Mouse (Mus musculus): ENCODE measurements around the gene Emc10. TPM values are rescaled to one million over a fixed set of nuclear protein-coding genes. Genes with fewer than 3 reads are reported as not detected.

Gene Emc10
- polyA plus RNA-seq, 1 experiment from 2014 or later = 113 TPM

- no peak for ATAC-seq (ENCODE audit: insufficient number of reproducible peaks, insufficient read depth, low FRiP score, low read depth)
- Histone ChIP-seq H3K9me3 (ENCODE audit: control insufficient read depth, low read depth, low read length) (no peaks in the 10 kb centered on the region), H3K9ac (replicated peaks; ENCODE audit: low read depth, low read length) (no peak overlapping the region), H3K27ac (ENCODE audit: low read length) (no peak overlapping the region), H3K27me3 (ENCODE audit: control insufficient read depth, insufficient read depth, low read length) (no peaks in the 10 kb centered on the region), H3K4me2 (replicated peaks; ENCODE audit: low read depth, low read length) (no peak overlapping the region), H3K4me3 (ENCODE audit: low read depth, low read length) (no peak overlapping the region), H3K36me3 (ENCODE audit: control insufficient read depth, insufficient read depth, low read length) (peaks cover 37% of the 10 kb centered on the region), H3K4me1 (ENCODE audit: control insufficient read depth, insufficient read depth, low read length) (no peaks in the 10 kb centered on the region)
- WGBS = 88% methylated on average over 19 of the region's 19 CpGs
Observed at GRCm38 (mm10) chr7:44534656-44535441, 38.5 kb upstream of the Emc10 start.

GRCm38 (mm10) chr7:44534242-44534641, 37.9 kb upstream of the Emc10 start:
- Histone ChIP-seq H3K4me2 (replicated peaks; ENCODE audit: low read depth, low read length) (no peak overlapping the region), H3K9me3 (ENCODE audit: control insufficient read depth, low read depth, low read length) (no peaks in the 10 kb centered on the region), H3K9ac (replicated peaks; ENCODE audit: low read depth, low read length) (no peak overlapping the region), H3K36me3 (ENCODE audit: control insufficient read depth, insufficient read depth, low read length) (peaks cover 33% of the 10 kb centered on the region), H3K4me3 (ENCODE audit: low read depth, low read length) (no peak overlapping the region), H3K27ac (ENCODE audit: low read length) (no peak overlapping the region), H3K4me1 (ENCODE audit: control insufficient read depth, insufficient read depth, low read length) (no peaks in the 10 kb centered on the region), H3K27me3 (ENCODE audit: control insufficient read depth, insufficient read depth, low read length) (no peaks in the 10 kb centered on the region)
- WGBS = 87% methylated on average over 13 of the region's 13 CpGs
- no peak for ATAC-seq (ENCODE audit: insufficient number of reproducible peaks, insufficient read depth, low FRiP score, low read depth)

GRCm38 (mm10) chr7:44533746-44534045, 37.4 kb upstream of the Emc10 start:
- H3K27me3 ChIP-seq (ENCODE audit: control insufficient read depth, insufficient read depth, low read length) = no peaks in the 10 kb centered on the region
- peaks cover 27% of the 10 kb centered on the region for H3K36me3 ChIP-seq (ENCODE audit: control insufficient read depth, insufficient read depth, low read length)
- H3K4me1 ChIP-seq (ENCODE audit: control insufficient read depth, insufficient read depth, low read length) = no peaks in the 10 kb centered on the region
- no peak overlapping the region for H3K4me2 ChIP-seq (replicated peaks; ENCODE audit: low read depth, low read length)
- WGBS = 80% methylated on average over 12 of the region's 12 CpGs
- ATAC-seq (ENCODE audit: insufficient number of reproducible peaks, insufficient read depth, low FRiP score, low read depth) = no peak
- H3K9me3 ChIP-seq (ENCODE audit: control insufficient read depth, low read depth, low read length) = no peaks in the 10 kb centered on the region
- H3K4me3 ChIP-seq (ENCODE audit: low read depth, low read length) = no peak overlapping the region
- H3K9ac ChIP-seq (replicated peaks; ENCODE audit: low read depth, low read length) = no peak overlapping the region
- no peak overlapping the region for H3K27ac ChIP-seq (ENCODE audit: low read length)

- WGBS = 77% methylated on average over 29 of the region's 29 CpGs
- no peaks in the 10 kb centered on the region for H3K4me1 ChIP-seq (ENCODE audit: control insufficient read depth, insufficient read depth, low read length)
- H3K27me3 ChIP-seq (ENCODE audit: control insufficient read depth, insufficient read depth, low read length) = no peaks in the 10 kb centered on the region
- H3K4me3 ChIP-seq (ENCODE audit: low read depth, low read length) = no peak overlapping the region
- 0 out of 2 replicates have a peak, but pooled peaks have one; percentile 19 for ATAC-seq (ENCODE audit: insufficient number of reproducible peaks, insufficient read depth, low FRiP score, low read depth)
- H3K9ac ChIP-seq (replicated peaks; ENCODE audit: low read depth, low read length) = no peak overlapping the region
- H3K27ac ChIP-seq (ENCODE audit: low read length) = no peak overlapping the region
- no peak overlapping the region for H3K4me2 ChIP-seq (replicated peaks; ENCODE audit: low read depth, low read length)
- peaks cover 23% of the 10 kb centered on the region for H3K36me3 ChIP-seq (ENCODE audit: control insufficient read depth, insufficient read depth, low read length)
- H3K9me3 ChIP-seq (ENCODE audit: control insufficient read depth, low read depth, low read length) = no peaks in the 10 kb centered on the region
Observed at GRCm38 (mm10) chr7:44532918-44533745, 36.8 kb upstream of the Emc10 start.

GRCm38 (mm10) chr7:44531946-44532732, 35.8 kb upstream of the Emc10 start, which contains the start of gene Spib:
TSS of gene Spib (minus strand) at chr7:44532071.
- Histone ChIP-seq H3K4me1 (ENCODE audit: control insufficient read depth, insufficient read depth, low read length) (no peaks in the 10 kb centered on the region), H3K27me3 (ENCODE audit: control insufficient read depth, insufficient read depth, low read length) (no peaks in the 10 kb centered on the region), H3K27ac (ENCODE audit: low read length) (no peak within 1 kb of the TSS), H3K4me3 (ENCODE audit: low read depth, low read length) (no peak within 1 kb of the TSS), H3K9ac (replicated peaks; ENCODE audit: low read depth, low read length) (no peak within 1 kb of the TSS), H3K9me3 (ENCODE audit: control insufficient read depth, low read depth, low read length) (no peaks in the 10 kb centered on the region), H3K36me3 (ENCODE audit: control insufficient read depth, insufficient read depth, low read length) (peaks cover 16% of the 10 kb centered on the region), H3K4me2 (replicated peaks; ENCODE audit: low read depth, low read length) (no peak within 1 kb of the TSS)
- ATAC-seq (ENCODE audit: insufficient number of reproducible peaks, insufficient read depth, low FRiP score, low read depth) = no peak
- WGBS = 76% methylated on average over 4 of the region's 4 CpGs

- H3K36me3 ChIP-seq (ENCODE audit: control insufficient read depth, insufficient read depth, low read length) = peaks cover 12% of the 10 kb centered on the region
- no peaks in the 10 kb centered on the region for H3K9me3 ChIP-seq (ENCODE audit: control insufficient read depth, low read depth, low read length)
- H3K27ac ChIP-seq (ENCODE audit: low read length) = no peak overlapping the region
- no peak overlapping the region for H3K9ac ChIP-seq (replicated peaks; ENCODE audit: low read depth, low read length)
- H3K27me3 ChIP-seq (ENCODE audit: control insufficient read depth, insufficient read depth, low read length) = no peaks in the 10 kb centered on the region
- H3K4me3 ChIP-seq (ENCODE audit: low read depth, low read length) = no peak overlapping the region
- no peak overlapping the region for H3K4me2 ChIP-seq (replicated peaks; ENCODE audit: low read depth, low read length)
- no peaks in the 10 kb centered on the region for H3K4me1 ChIP-seq (ENCODE audit: control insufficient read depth, insufficient read depth, low read length)
- 44% methylated on average over 5 of the region's 5 CpGs for WGBS
- no peak for ATAC-seq (ENCODE audit: insufficient number of reproducible peaks, insufficient read depth, low FRiP score, low read depth)
Observed at GRCm38 (mm10) chr7:44531207-44531606, 34.9 kb upstream of the Emc10 start.

- Histone ChIP-seq H3K4me1 (ENCODE audit: control insufficient read depth, insufficient read depth, low read length) (no peaks in the 10 kb centered on the region), H3K9ac (replicated peaks; ENCODE audit: low read depth, low read length) (no peak overlapping the region), H3K4me2 (replicated peaks; ENCODE audit: low read depth, low read length) (no peak overlapping the region), H3K9me3 (ENCODE audit: control insufficient read depth, low read depth, low read length) (no peaks in the 10 kb centered on the region), H3K27me3 (ENCODE audit: control insufficient read depth, insufficient read depth, low read length) (no peaks in the 10 kb centered on the region), H3K27ac (ENCODE audit: low read length) (no peak overlapping the region), H3K36me3 (ENCODE audit: control insufficient read depth, insufficient read depth, low read length) (peaks cover 11% of the 10 kb centered on the region; the same call in 1 of the 2 replicates), H3K4me3 (ENCODE audit: low read depth, low read length) (no peak overlapping the region)
- 75% methylated on average over 3 of the region's 3 CpGs for WGBS
- no peak for ATAC-seq (ENCODE audit: insufficient number of reproducible peaks, insufficient read depth, low FRiP score, low read depth)
Observed at GRCm38 (mm10) chr7:44530507-44530906, 34.2 kb upstream of the Emc10 start.

- Histone ChIP-seq H3K27me3 (ENCODE audit: control insufficient read depth, insufficient read depth, low read length) (no peaks in the 10 kb centered on the region), H3K9me3 (ENCODE audit: control insufficient read depth, low read depth, low read length) (no peaks in the 10 kb centered on the region), H3K27ac (ENCODE audit: low read length) (no peak overlapping the region), H3K4me1 (ENCODE audit: control insufficient read depth, insufficient read depth, low read length) (no peaks in the 10 kb centered on the region), H3K4me3 (ENCODE audit: low read depth, low read length) (no peak overlapping the region), H3K36me3 (ENCODE audit: control insufficient read depth, insufficient read depth, low read length) (peaks cover 7% of the 10 kb centered on the region; the same call in 1 of the 2 replicates), H3K4me2 (replicated peaks; ENCODE audit: low read depth, low read length) (no peak overlapping the region), H3K9ac (replicated peaks; ENCODE audit: low read depth, low read length) (no peak overlapping the region)
- no peak for ATAC-seq (ENCODE audit: insufficient number of reproducible peaks, insufficient read depth, low FRiP score, low read depth)
- 63% methylated on average over 5 of the region's 5 CpGs for WGBS
Observed at GRCm38 (mm10) chr7:44529518-44529917, 33.2 kb upstream of the Emc10 start.

Data from stomach, embryonic 14.5 days (tissue).